Mouse (Mus musculus) erythroid progenitor cell, adult 5-6 weeks (primary cell): ENCODE results near the gene Fzd7. TPM values are rescaled to one million over a fixed set of nuclear protein-coding genes. Genes with fewer than 3 reads are reported as not detected.

ENCODE experiments used
- total RNA-seq, 2 experiments: library from RNA; stranded (forward) in 1 of 2; stranded (reverse) in 1 of 2; fragments of 150-400 nt in 1 of 2; fragments of 186-747, 209-891 nt in 1 of 2; gene quantifications; 2 replicates each; pipeline versions ENCODE4 v1.2.3 to v1.2.4; 2015 to 2017; ENCODE audit warnings: low replicate concordance in 2 of 2

Fzd7 gene
- total RNA-seq, 2 experiments from 2014 or later: 0.45 to 5.4 TPM

Other genes with a start within 250 kb of the Fzd7 start
- 11.9 and 15.1 TPM in 2 replicates for gene Als2, start 245.2 kb upstream of the Fzd7 start, total RNA-seq (2015; ENCODE audit: low replicate concordance)
- 20.6 and 22.1 TPM in 2 replicates for gene Als2, start 245.2 kb upstream of the Fzd7 start, total RNA-seq (2017; ENCODE audit: low replicate concordance)
- not detected in 2 replicates for gene Cdk15, start 225.5 kb upstream of the Fzd7 start, total RNA-seq (2015; ENCODE audit: low replicate concordance)
- gene Cdk15, start 225.5 kb upstream of the Fzd7 start, total RNA-seq (2017; ENCODE audit: low replicate concordance): not detected in 2 replicates
- not detected in 2 replicates for gene Gm973, start 33.8 kb downstream of the Fzd7 start, total RNA-seq (2015; ENCODE audit: low replicate concordance)
- gene Gm973, start 33.8 kb downstream of the Fzd7 start, total RNA-seq (2017; ENCODE audit: low replicate concordance): 1.9 TPM in 1 of 2 replicates, not detected in the other
- 66.7 and 98.7 TPM in 2 replicates for gene Sumo1, start 188.4 kb downstream of the Fzd7 start, total RNA-seq (2015; ENCODE audit: low replicate concordance)
- gene Sumo1, start 188.4 kb downstream of the Fzd7 start, total RNA-seq (2017; ENCODE audit: low replicate concordance): 35.9 and 56.7 TPM in 2 replicates
- gene Nop58, start 202.5 kb downstream of the Fzd7 start, total RNA-seq (2015; ENCODE audit: low replicate concordance): 13.7 and 46.5 TPM in 2 replicates
- 113 and 249 TPM in 2 replicates for gene Nop58, start 202.5 kb downstream of the Fzd7 start, total RNA-seq (2017; ENCODE audit: low replicate concordance)